Mouse (Mus musculus) heart, postnatal 0 days (tissue): ENCODE data around the gene Ttc25.

Experiments
- CTCF ChIP-seq: IDR thresholded peaks from 2 replicates; pipeline ENCODE4 v1.5.1; 2016; ENCODE audit warnings: antibody characterized with exemption, control low read depth, low read depth
- EP300 ChIP-seq: IDR thresholded peaks from 2 replicates; pipeline ENCODE4 v1.6.1; 2016; ENCODE audit warnings: antibody characterized with exemption, low read depth

- TF ChIP-seq EP300 (no peak), CTCF (no peak)
Observed at GRCm38 (mm10) chr11:100569789-100570188, 24.4 kb downstream of the Ttc25 start.
